Mouse (Mus musculus) CD8-positive naive resting alpha-beta T cell, adult 57 days (primary cell): ENCODE measurements around the gene Tapbp. TPM values are rescaled to one million over a fixed set of nuclear protein-coding genes. Genes with fewer than 3 reads are reported as not detected.

Experiments
- total RNA-seq: library from RNA; stranded (reverse); gene quantifications from one replicate; pipeline ENCODE4 v1.2.4, GENCODE M21; 2023

Tapbp gene
- 363 TPM for total RNA-seq

GRCm38 (mm10) chr17:33915671-33916250 is at the start of gene Tapbp, which contains the start of gene Zbtb22:
Gene Tapbp (plus strand): TSS chr17:33915899.
Gene Zbtb22 (plus strand): TSS chr17:33915904.

GRCm38 (mm10) chr17:33873537-33873936 is 42.2 kb upstream of the Tapbp start, which contains the start of gene Gm7029:
Gene Gm7029 (plus strand): TSS chr17:33873837.

GRCm38 (mm10) chr17:33890533-33891059 is 25.1 kb upstream of the Tapbp start, which contains the start of gene Kifc1:
Gene Kifc1 (minus strand): TSS chr17:33890661.

GRCm38 (mm10) chr17:33904835-33905234 is 10.9 kb upstream of the Tapbp start, which contains the start of gene Platr17:
Gene Platr17 (plus strand): TSS chr17:33905135.

GRCm38 (mm10) chr17:33909077-33909868 is 6.4 kb upstream of the Tapbp start, which contains the start of gene Daxx:
Gene Daxx (plus strand): TSS chr17:33909414.

GRCm38 (mm10) chr17:33929371-33930279 is 13.9 kb downstream of the Tapbp start, which contains the start of gene Rgl2:
Gene Rgl2 (plus strand): TSS chr17:33929543.

GRCm38 (mm10) chr17:33940206-33940805 is 24.6 kb downstream of the Tapbp start, which contains the start of the genes Pfdn6 and Wdr46:
Gene Pfdn6 (minus strand): TSS chr17:33940343.
Gene Wdr46 (plus strand): TSS chr17:33940660.

GRCm38 (mm10) chr17:33951021-33951946 is 35.6 kb downstream of the Tapbp start, which contains the start of gene B3galt4:
Gene B3galt4 (minus strand): TSS chr17:33951488.

GRCm38 (mm10) chr17:33955555-33956214 is 40.0 kb downstream of the Tapbp start, which contains the start of the genes Vps52 and Rps18:
Gene Vps52 (plus strand): TSS chr17:33955812.
Gene Rps18 (minus strand): TSS chr17:33956001.

Other genes starting within 250 kb of the Tapbp start
- 322 TPM for gene Hnrnpm, start 229.0 kb upstream of the Tapbp start, total RNA-seq
- gene March2, start 197.2 kb upstream of the Tapbp start, total RNA-seq, result 58.7 TPM
- 192 TPM for gene Rab11b, start 155.4 kb upstream of the Tapbp start, total RNA-seq
- gene Angptl4, start 134.1 kb upstream of the Tapbp start, total RNA-seq, result 1.4 TPM
- gene Kank3, start 105.4 kb upstream of the Tapbp start, total RNA-seq, result 3.1 TPM
- 5,360 TPM for gene Rps28, start 91.3 kb upstream of the Tapbp start, total RNA-seq
- gene Ndufa7, start 91.3 kb upstream of the Tapbp start, total RNA-seq, result 138 TPM
- gene Cd320, start 72.8 kb upstream of the Tapbp start, total RNA-seq, result 9.8 TPM
- not detected for gene Gm7029, start 42.1 kb upstream of the Tapbp start, total RNA-seq
- gene Kifc1, start 25.2 kb upstream of the Tapbp start, total RNA-seq, result 5.4 TPM
- 1.1 TPM for gene Platr17, start 10.8 kb upstream of the Tapbp start, total RNA-seq
- gene Daxx, start 6.5 kb upstream of the Tapbp start, total RNA-seq, result 60.9 TPM
- gene Zbtb22, start within 50 bp of the Tapbp start, total RNA-seq, result 29.5 TPM
- gene Rgl2, start 13.6 kb downstream of the Tapbp start, total RNA-seq, result 159 TPM
- 61.3 TPM for gene Pfdn6, start 24.4 kb downstream of the Tapbp start, total RNA-seq
- 67.7 TPM for gene Wdr46, start 24.8 kb downstream of the Tapbp start, total RNA-seq
- 16.0 TPM for gene B3galt4, start 35.6 kb downstream of the Tapbp start, total RNA-seq
- gene Vps52, start 39.9 kb downstream of the Tapbp start, total RNA-seq, result 58.6 TPM
- 2,292 TPM for gene Rps18, start 40.1 kb downstream of the Tapbp start, total RNA-seq
- gene H2-K1, start 84.4 kb downstream of the Tapbp start, total RNA-seq, result 4,625 TPM
- gene Ring1, start 108.8 kb downstream of the Tapbp start, total RNA-seq, result 32.6 TPM
- gene H2-Ke6, start 112.2 kb downstream of the Tapbp start, total RNA-seq, result 140 TPM
- 91.6 TPM for gene Slc39a7, start 115.8 kb downstream of the Tapbp start, total RNA-seq
- gene Rxrb, start 115.9 kb downstream of the Tapbp start, total RNA-seq, result 103 TPM
- 21.9 TPM for gene Col11a2, start 123.5 kb downstream of the Tapbp start, total RNA-seq
- gene H2-Oa, start 176.4 kb downstream of the Tapbp start, total RNA-seq, result 24.7 TPM
- gene H2-DMa, start 203.6 kb downstream of the Tapbp start, total RNA-seq, result 62.7 TPM
- 368 TPM for gene Brd2, start 206.7 kb downstream of the Tapbp start, total RNA-seq
- 84.9 TPM for gene H2-DMb2, start 227.4 kb downstream of the Tapbp start, total RNA-seq
- 48.5 TPM for gene H2-DMb1, start 237.2 kb downstream of the Tapbp start, total RNA-seq